Mouse (Mus musculus): ENCODE data around the gene Gjb2. TPM values are rescaled to one million over a fixed set of nuclear protein-coding genes. Genes with fewer than 3 reads are reported as not detected.

Gene Gjb2
- total and polyA plus RNA-seq, 2 experiments from 2014 or later: 12.9 to 17.8 TPM

DNA sequence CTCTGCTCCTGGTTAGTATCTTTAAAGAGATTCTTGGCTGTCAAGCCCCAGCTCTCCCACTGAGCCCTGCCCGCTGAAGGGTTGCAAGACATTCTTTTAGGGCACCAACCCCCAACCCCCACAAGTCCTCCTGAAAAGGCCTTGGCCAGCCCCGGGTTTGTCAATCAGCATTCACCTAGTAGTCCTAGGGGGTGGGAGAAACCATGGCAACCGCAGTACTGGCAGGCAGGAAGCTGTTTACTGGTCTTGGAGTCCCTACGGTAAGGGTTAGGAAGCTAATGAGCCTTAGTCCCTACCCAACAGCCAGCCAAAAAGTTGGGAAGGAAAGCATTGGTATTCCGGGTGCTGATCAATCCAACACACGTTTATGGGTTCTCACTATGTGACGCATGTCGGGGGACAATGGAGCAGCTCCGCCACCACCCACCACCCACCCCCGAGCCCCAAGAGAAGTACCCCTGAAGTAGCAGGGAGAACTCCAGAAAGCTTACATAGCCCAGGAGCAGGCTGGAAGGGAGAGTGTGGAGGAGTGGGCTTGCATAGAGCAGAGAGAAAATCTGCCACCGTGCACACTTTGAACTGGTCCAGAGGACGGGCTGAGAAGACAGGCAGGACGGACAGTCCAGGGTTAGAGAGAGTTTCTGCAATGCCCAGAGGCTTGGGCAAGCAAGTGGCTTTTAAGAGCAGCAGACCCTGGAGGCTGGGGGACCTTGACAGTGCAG, 11.5 kb upstream of the Gjb2 start, which contains the start of gene Gm4491:
Gene Gm4491 (minus strand): TSS at position 61 of the 722 bp plus-strand sequence.
- Histone ChIP-seq H3K9me3 (ENCODE audit: low read length) (no peaks in the 10 kb centered on the region), H3K9ac (replicated peaks; ENCODE audit: low read length, poor library complexity, severe bottlenecking) (no peak within 1 kb of the TSS), H3K4me2 (ENCODE audit: low read depth, low read length, poor library complexity, severe bottlenecking) (peak within 1 kb of the TSS; percentile 26; the same call in 1 of the 2 replicates), H3K4me3 (ENCODE audit: low read depth, low read length) (no peak within 1 kb of the TSS), H3K27me3 (ENCODE audit: insufficient read depth, low read length) (no peaks in the 10 kb centered on the region), H3K4me1 (ENCODE audit: insufficient read depth, low read length) (peaks cover 2% of the 10 kb centered on the region; the same call in 1 of the 2 replicates), H3K36me3 (ENCODE audit: insufficient read depth, low read length) (no peaks in the 10 kb centered on the region), H3K27ac (ENCODE audit: low read depth, low read length) (no peak within 1 kb of the TSS; the same call in 1 of the 2 replicates)
- 8% methylated on average over 13 of the region's 13 CpGs for WGBS
- peak; percentile 82 for DNase-seq (ENCODE audit: low spot score)
- TF ChIP-seq CTCF (IDR thresholded peaks at IDR 0.05): no peak
- peak; percentile 90 for ATAC-seq (ENCODE audit: low FRiP score)

DNA sequence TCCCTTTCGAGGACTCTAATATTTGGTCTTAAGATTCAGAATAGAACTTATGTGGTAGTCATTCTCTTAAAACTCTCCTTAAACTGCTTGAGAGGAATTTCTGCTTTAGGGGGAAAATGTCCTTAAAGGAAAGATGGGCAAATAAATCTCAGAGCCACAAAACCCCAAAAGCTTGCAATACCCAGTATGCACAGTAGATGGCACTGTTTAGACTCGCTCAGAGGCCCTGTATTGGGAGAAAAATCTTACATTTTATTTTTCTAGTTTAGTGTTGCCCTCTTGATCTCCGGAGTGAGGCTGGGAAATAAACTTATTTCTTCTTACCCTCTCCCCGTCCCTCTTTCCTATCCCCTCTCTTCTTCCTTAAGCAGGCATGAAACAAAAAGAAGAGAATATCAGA, 4.7 kb upstream of the Gjb2 start:
- Histone ChIP-seq H3K4me3 (ENCODE audit: low read depth, low read length) (no peak overlapping the region), H3K27ac (ENCODE audit: low read depth, low read length) (no peak overlapping the region), H3K9me3 (ENCODE audit: low read length) (no peaks in the 10 kb centered on the region), H3K36me3 (ENCODE audit: insufficient read depth, low read length) (no peaks in the 10 kb centered on the region), H3K27me3 (ENCODE audit: insufficient read depth, low read length) (peaks cover 31% of the 10 kb centered on the region), H3K4me1 (ENCODE audit: insufficient read depth, low read length) (no peaks in the 10 kb centered on the region), H3K9ac (replicated peaks; ENCODE audit: low read length, poor library complexity, severe bottlenecking) (no peak overlapping the region), H3K4me2 (ENCODE audit: low read depth, low read length, poor library complexity, severe bottlenecking) (no peak overlapping the region)
- ATAC-seq (ENCODE audit: low FRiP score) (no peak), DNase-seq (ENCODE audit: low spot score) (peak; percentile 74)
- TF ChIP-seq CTCF (IDR thresholded peaks at IDR 0.05): peak; percentile 94
- WGBS: 8% methylated on average over 4 of the region's 4 CpGs

DNA sequence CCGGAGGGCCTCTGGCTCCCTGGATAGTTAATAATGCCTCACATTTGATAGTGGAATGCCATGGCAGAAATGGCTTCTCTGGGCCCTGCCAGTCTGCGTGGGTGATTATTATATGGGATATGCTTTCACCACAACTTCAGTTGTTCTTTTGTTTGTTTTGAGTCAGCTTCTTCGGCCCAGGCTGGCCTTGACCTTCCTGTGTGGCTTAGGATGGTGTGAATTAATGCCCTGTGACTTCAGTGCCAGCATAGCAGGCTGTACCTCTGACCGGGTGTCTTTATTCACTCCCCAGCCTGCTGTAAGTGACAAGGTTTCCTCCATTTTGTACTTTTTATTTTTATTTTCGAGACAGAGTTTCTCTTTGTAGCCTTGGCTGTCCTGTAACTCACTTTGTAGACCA, 3.4 kb upstream of the Gjb2 start:
- no peak for TF ChIP-seq CTCF (IDR thresholded peaks at IDR 0.05)
- Histone ChIP-seq H3K4me2 (ENCODE audit: low read depth, low read length, poor library complexity, severe bottlenecking) (no peak overlapping the region), H3K9me3 (ENCODE audit: low read length) (no peaks in the 10 kb centered on the region), H3K9ac (replicated peaks; ENCODE audit: low read length, poor library complexity, severe bottlenecking) (no peak overlapping the region), H3K27ac (ENCODE audit: low read depth, low read length) (no peak overlapping the region), H3K36me3 (ENCODE audit: insufficient read depth, low read length) (no peaks in the 10 kb centered on the region), H3K4me1 (ENCODE audit: insufficient read depth, low read length) (no peaks in the 10 kb centered on the region), H3K27me3 (ENCODE audit: insufficient read depth, low read length) (peaks cover 43% of the 10 kb centered on the region), H3K4me3 (ENCODE audit: low read depth, low read length) (no peak overlapping the region)
- DNase-seq (ENCODE audit: low spot score) (no peak), ATAC-seq (ENCODE audit: low FRiP score) (no peak)
- WGBS: 69% methylated on average over 5 of the region's 5 CpGs

DNA sequence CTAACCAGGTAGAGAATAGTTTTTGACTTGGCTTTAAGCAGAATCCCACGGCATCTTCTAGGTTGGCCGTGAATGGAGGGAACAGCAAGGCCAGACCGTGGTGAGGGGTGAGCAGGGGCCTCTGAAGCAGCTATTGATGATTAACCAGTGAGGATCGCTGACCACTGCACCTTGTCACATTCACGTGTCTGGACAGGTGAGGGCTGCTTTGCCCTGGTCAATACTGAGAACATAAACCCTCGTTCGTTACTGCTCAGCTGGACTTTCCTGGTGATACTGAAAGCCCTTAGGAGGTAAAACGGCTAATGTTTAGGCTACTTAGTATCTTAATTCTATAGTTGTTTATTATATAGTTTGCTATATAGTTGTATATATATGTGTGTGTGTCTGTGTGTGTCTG, 2.6 kb upstream of the Gjb2 start:
- no peaks in the 10 kb centered on the region for H3K4me1 ChIP-seq (ENCODE audit: insufficient read depth, low read length)
- no peak for TF ChIP-seq CTCF (IDR thresholded peaks at IDR 0.05)
- H3K36me3 ChIP-seq (ENCODE audit: insufficient read depth, low read length): no peaks in the 10 kb centered on the region
- H3K4me2 ChIP-seq (ENCODE audit: low read depth, low read length, poor library complexity, severe bottlenecking): no peak overlapping the region
- H3K27me3 ChIP-seq (ENCODE audit: insufficient read depth, low read length): peaks cover 49% of the 10 kb centered on the region
- DNase-seq (ENCODE audit: low spot score) (no peak), ATAC-seq (ENCODE audit: low FRiP score) (no peak)
- H3K9me3 ChIP-seq (ENCODE audit: low read length): no peaks in the 10 kb centered on the region
- no peak overlapping the region for H3K27ac ChIP-seq (ENCODE audit: low read depth, low read length)
- no peak overlapping the region for H3K4me3 ChIP-seq (ENCODE audit: low read depth, low read length)
- WGBS: 80% methylated on average over 8 of the region's 8 CpGs
- no peak overlapping the region for H3K9ac ChIP-seq (replicated peaks; ENCODE audit: low read length, poor library complexity, severe bottlenecking)

DNA sequence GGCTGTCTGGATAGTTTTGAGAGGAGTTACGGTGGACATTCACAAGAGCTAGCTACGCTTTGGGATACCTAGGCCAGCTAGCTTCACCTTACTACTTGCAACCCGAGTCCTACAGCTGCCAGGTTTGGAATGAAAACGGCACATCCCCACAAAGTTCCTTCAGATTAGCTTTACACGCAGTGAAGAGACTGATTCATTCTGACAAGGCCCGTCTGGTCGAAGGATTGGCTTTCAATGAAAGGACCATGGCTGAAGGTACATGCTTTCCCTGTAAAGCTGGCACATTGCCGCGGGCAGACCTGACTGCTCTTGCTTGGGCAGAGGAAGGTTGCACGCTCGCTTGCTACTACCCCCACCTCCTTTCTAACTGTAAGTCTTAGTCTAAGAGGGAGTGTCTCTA, 1.2 kb upstream of the Gjb2 start:
- Histone ChIP-seq H3K9me3 (ENCODE audit: low read length) (no peaks in the 10 kb centered on the region), H3K9ac (replicated peaks; ENCODE audit: low read length, poor library complexity, severe bottlenecking) (no peak overlapping the region), H3K4me2 (ENCODE audit: low read depth, low read length, poor library complexity, severe bottlenecking) (no peak overlapping the region), H3K36me3 (ENCODE audit: insufficient read depth, low read length) (no peaks in the 10 kb centered on the region), H3K27me3 (ENCODE audit: insufficient read depth, low read length) (peaks cover 49% of the 10 kb centered on the region), H3K4me1 (ENCODE audit: insufficient read depth, low read length) (no peaks in the 10 kb centered on the region), H3K4me3 (ENCODE audit: low read depth, low read length) (no peak overlapping the region), H3K27ac (ENCODE audit: low read depth, low read length) (no peak overlapping the region)
- ATAC-seq (ENCODE audit: low FRiP score): no peak
- WGBS: 41% methylated on average over 11 of the region's 11 CpGs
- TF ChIP-seq CTCF (IDR thresholded peaks at IDR 0.05): no peak
- no peak for DNase-seq (ENCODE audit: low spot score)

DNA sequence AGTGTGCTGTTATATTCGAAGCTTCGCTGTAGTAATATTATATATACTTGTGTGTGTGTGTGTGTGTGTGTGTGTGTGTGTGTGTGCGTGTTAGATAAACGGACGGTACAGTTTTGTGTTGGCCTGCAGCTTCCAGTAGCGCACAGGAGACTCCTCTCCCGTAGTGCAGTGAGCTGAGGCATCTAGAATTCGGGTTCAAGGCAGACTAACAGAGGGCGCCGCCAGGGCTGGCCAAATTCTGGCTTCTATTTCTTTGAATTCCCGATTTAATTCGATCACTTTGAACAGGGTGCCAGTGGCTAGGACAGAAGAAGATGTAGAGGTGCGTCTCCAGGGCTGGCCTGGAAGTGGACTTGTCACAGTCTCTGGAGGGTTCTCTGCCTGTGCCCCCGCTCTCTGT, 609 bp upstream of the Gjb2 start:
- no peak overlapping the region for H3K9ac ChIP-seq (replicated peaks; ENCODE audit: low read length, poor library complexity, severe bottlenecking)
- no peaks in the 10 kb centered on the region for H3K4me1 ChIP-seq (ENCODE audit: insufficient read depth, low read length)
- TF ChIP-seq CTCF (IDR thresholded peaks at IDR 0.05): no peak
- H3K27ac ChIP-seq (ENCODE audit: low read depth, low read length): no peak overlapping the region
- peak overlapping the region; percentile 100 for H3K4me2 ChIP-seq (ENCODE audit: low read depth, low read length, poor library complexity, severe bottlenecking)
- DNase-seq (ENCODE audit: low spot score) (no peak), ATAC-seq (ENCODE audit: low FRiP score) (no peak)
- peaks cover 49% of the 10 kb centered on the region for H3K27me3 ChIP-seq (ENCODE audit: insufficient read depth, low read length)
- no peaks in the 10 kb centered on the region for H3K9me3 ChIP-seq (ENCODE audit: low read length)
- 13% methylated on average over 14 of the region's 14 CpGs for WGBS
- no peaks in the 10 kb centered on the region for H3K36me3 ChIP-seq (ENCODE audit: insufficient read depth, low read length)
- peak overlapping the region; percentile 50 for H3K4me3 ChIP-seq (ENCODE audit: low read depth, low read length)

All from midbrain, postnatal 0 days (tissue).